Mouse (Mus musculus) liver, adult 2 months (tissue): ENCODE data around the gene Bbx.

ENCODE experiments used
- CTCF ChIP-seq: fragments of 200-500 bp; IDR thresholded peaks from 2 replicates; pipeline ENCODE4 v1.5.1; 2011; ENCODE audit warnings: low read depth, low read length, control low read depth
- POLR2A ChIP-seq: fragments of 200-500 bp; IDR thresholded peaks from 2 replicates; pipeline ENCODE4 v1.6.1; 2011; ENCODE audit warnings: low read length, control low read depth; ENCODE audit not compliant: insufficient read depth; ENCODE audit errors: extremely low read depth

- TF ChIP-seq CTCF (no peak), POLR2A (no peak)
Measured at GRCm38 (mm10) chr16:50315349-50315969, 116.7 kb downstream of the Bbx start.
